Mouse (Mus musculus) forebrain, embryonic 12.5 days (tissue): ENCODE results near the gene Acvr1b. TPM values are rescaled to one million over a fixed set of nuclear protein-coding genes. Genes with fewer than 3 reads are reported as not detected.

Experiments
- ATAC-seq: fragments of 200-750 bp; cut with Nextera tagmentation; 2 replicates; pipeline ENCODE4 v1.8.0; 2017; ENCODE audit warnings: moderate TSS enrichment; ENCODE audit not compliant: low FRiP score
- H3K27ac ChIP-seq: fragments of 300-500 bp; sonication (generic); 2 replicates; pipeline ENCODE4 v1.5.1; 2016; ENCODE audit warnings: mild to moderate bottlenecking
- H3K27me3 ChIP-seq: fragments of 300-500 bp; sonication (generic); 2 replicates; pipeline ENCODE4 v1.6.1; 2016; ENCODE audit warnings: mild to moderate bottlenecking
- H3K36me3 ChIP-seq: fragments of 300-500 bp; sonication (generic); replicated peaks from 2 replicates; pipeline ENCODE4 v1.6.1; 2016; ENCODE audit warnings: mild to moderate bottlenecking
- H3K4me1 ChIP-seq: fragments of 300-500 bp; sonication (generic); 2 replicates; pipeline ENCODE4 v1.6.1; 2016
- H3K4me2 ChIP-seq: fragments of 300-500 bp; sonication (generic); 2 replicates; pipeline ENCODE4 v1.6.1; 2016; ENCODE audit warnings: mild to moderate bottlenecking, moderate library complexity
- H3K4me3 ChIP-seq: fragments of 300-500 bp; sonication (generic); replicated peaks from 2 replicates; pipeline ENCODE4 v1.5.1; 2016; ENCODE audit warnings: mild to moderate bottlenecking
- H3K9ac ChIP-seq: fragments of 300-500 bp; sonication (generic); 2 replicates; pipeline ENCODE4 v1.6.1; 2016; ENCODE audit warnings: mild to moderate bottlenecking
- H3K9me3 ChIP-seq: fragments of 300-500 bp; sonication (generic); 2 replicates; pipeline ENCODE4 v1.6.1; 2016
- WGBS: fragments of 180-500 bp; shearing (Covaris S2); methylation state at CpG from one replicate; pipeline ENCODE4 v1.1.7; 2016; 5-methylcytosine and 5-hydroxymethylcytosine counted together
- polyA plus RNA-seq: library from polyadenylated mRNA; unstranded; fragments of >200 nt; fragmentation: Nextera tagmentation; extraction: Ambion mirVana; gene quantifications from 2 replicates; pipeline ENCODE4 v1.2.1, GENCODE M21; 2016

The Acvr1b gene
- polyA plus RNA-seq, 1 experiment from 2014 or later: 18.4 TPM

DNA sequence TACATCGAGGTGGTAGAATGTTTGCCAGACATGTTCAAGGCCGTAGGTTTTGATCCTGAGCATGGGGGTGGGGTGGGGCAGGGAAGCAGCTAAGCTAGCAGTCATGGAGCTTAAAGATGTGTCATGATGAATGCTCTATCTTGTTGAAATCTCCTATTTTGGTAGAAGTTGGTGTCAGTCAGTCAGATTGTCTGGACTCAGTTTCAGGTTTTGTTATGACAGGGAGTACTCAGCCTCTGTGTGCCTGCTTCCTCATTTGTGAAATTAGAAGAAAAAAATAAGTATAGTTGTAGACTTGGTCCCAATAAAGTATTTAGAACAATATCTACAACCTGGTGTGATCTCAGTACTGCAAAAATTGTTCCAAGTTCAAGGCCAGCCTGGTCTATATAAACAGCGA, 35.2 kb upstream of the Acvr1b start:
- Histone ChIP-seq H3K36me3 (no peaks in the 10 kb centered on the region), H3K9me3 (no peaks in the 10 kb centered on the region), H3K4me1 (peaks cover 41% of the 10 kb centered on the region), H3K27me3 (peaks cover 17% of the 10 kb centered on the region), H3K27ac (no peak overlapping the region), H3K4me2 (no peak overlapping the region), H3K4me3 (no peak overlapping the region), H3K9ac (no peak overlapping the region)
- no peak for ATAC-seq
- WGBS: 88% methylated on average over 3 of the region's 3 CpGs

DNA sequence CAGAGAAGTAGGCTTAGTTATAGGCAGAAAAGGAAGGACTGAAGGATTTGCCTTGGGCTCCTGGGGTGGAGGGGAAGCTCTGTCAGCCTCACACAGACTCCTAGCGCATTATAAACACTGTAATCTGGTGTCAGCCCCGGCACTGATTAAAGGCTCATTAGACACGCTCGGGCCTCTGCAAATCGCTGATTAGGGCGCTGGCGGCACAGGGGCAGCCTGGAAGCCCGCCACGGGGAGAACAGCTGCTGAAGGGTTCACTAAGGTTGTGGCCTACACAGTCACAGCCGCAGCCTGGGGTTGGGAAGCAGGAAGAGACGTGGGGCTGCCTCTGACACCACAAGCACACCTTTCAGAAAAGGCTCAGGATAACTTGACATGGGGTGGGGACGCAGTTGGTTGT, 34.0 kb upstream of the Acvr1b start:
- no peak for ATAC-seq
- Histone ChIP-seq H3K4me2 (0 out of 2 replicates have a peak overlapping the region, but pooled peaks have one; percentile 2), H3K27ac (peak overlapping the region; percentile 37; the same call in 1 of the 2 replicates)

DNA sequence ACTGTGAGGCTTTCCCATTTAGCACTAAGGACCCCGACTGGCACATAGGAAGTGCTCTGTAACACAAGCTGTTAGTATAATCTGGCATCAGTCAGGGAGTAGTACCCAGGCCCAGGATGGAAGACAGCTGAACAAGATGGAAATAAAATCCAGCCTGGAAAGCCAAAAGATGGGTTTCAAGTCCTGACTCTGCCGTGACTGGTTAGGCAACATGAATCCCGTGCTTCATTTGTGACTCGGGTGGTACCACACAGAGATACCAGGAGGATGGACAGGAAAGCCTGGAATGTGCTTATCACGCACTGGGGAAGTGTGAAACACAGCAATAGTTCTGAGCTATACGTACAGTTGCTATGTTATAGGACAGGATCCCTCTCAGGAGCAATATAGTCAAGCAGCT, 33.3 kb upstream of the Acvr1b start:
- peaks cover 10% of the 10 kb centered on the region for H3K27me3 ChIP-seq
- no peaks in the 10 kb centered on the region for H3K36me3 ChIP-seq
- no peaks in the 10 kb centered on the region for H3K9me3 ChIP-seq
- 55% methylated on average over 6 of the region's 6 CpGs for WGBS
- H3K27ac ChIP-seq: no peak overlapping the region; the same call in 1 of the 2 replicates
- peaks cover 41% of the 10 kb centered on the region for H3K4me1 ChIP-seq
- H3K9ac ChIP-seq: no peak overlapping the region
- ATAC-seq: peak; percentile 2; the same call in 1 of the 2 replicates
- no peak overlapping the region for H3K4me2 ChIP-seq
- H3K4me3 ChIP-seq: no peak overlapping the region

More for the DNA sequence above, 34.0 kb upstream of the Acvr1b start:
- Histone ChIP-seq H3K36me3 (no peaks in the 10 kb centered on the region), H3K9ac (no peak overlapping the region), H3K4me1 (peaks cover 34% of the 10 kb centered on the region), H3K4me3 (no peak overlapping the region), H3K9me3 (no peaks in the 10 kb centered on the region), H3K27me3 (peaks cover 15% of the 10 kb centered on the region)
- WGBS: 13% methylated on average over 12 of the region's 12 CpGs

DNA sequence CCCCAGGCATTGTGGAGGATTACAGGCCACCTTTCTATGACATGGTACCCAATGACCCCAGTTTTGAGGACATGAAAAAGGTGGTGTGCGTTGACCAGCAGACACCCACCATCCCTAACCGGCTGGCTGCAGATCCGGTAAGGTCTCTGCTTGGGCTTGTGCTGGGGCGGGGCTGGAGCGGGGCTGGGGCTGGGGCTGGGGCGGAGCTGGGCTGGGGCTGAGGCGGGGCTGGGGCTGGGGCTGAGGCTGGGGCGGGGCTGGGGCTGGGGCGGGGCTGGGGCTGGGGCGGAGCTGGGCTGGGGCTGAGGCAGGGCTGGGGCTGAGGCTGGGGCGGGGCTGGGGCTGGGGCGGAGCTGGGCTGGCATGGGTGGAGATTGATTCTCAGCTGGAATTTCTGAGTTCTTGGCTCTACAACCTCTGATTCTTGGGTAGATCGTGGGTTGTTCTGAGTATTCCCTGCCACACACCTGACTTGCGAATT, 32.8 kb upstream of the Acvr1b start:
- Histone ChIP-seq H3K9me3 (no peaks in the 10 kb centered on the region), H3K4me2 (no peak overlapping the region), H3K4me3 (no peak overlapping the region), H3K9ac (no peak overlapping the region), H3K27me3 (peaks cover 7% of the 10 kb centered on the region), H3K4me1 (peaks cover 46% of the 10 kb centered on the region), H3K27ac (no peak overlapping the region), H3K36me3 (no peaks in the 10 kb centered on the region)
- ATAC-seq: peak; percentile 52
- WGBS: 6% methylated on average over 8 of the region's 14 CpGs

DNA sequence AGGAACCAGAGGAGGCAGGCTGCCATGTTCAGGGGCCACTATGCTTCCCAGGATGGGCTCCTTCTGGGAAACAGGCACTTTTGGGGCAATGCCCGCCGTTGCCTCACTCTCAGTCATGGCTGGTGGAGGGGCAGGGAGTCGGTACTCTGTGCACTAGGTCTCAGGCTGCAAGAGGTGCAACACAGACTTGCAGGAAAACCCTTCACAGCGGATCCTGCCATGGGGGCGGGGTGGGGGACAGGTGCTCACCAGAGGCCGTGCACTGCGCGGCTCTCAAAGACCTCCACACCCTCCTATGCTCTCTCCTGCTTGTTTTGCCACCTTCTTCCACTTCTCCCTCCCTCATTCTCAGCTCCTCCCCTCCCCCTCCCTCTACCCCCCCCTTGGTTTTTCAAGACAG, 31.2 kb upstream of the Acvr1b start:
- Histone ChIP-seq H3K9me3 (no peaks in the 10 kb centered on the region), H3K27ac (no peak overlapping the region), H3K36me3 (no peaks in the 10 kb centered on the region), H3K27me3 (peaks cover 7% of the 10 kb centered on the region), H3K4me1 (peaks cover 52% of the 10 kb centered on the region), H3K9ac (no peak overlapping the region), H3K4me2 (no peak overlapping the region), H3K4me3 (no peak overlapping the region)
- ATAC-seq: no peak
- WGBS: 59% methylated on average over 8 of the region's 8 CpGs

DNA sequence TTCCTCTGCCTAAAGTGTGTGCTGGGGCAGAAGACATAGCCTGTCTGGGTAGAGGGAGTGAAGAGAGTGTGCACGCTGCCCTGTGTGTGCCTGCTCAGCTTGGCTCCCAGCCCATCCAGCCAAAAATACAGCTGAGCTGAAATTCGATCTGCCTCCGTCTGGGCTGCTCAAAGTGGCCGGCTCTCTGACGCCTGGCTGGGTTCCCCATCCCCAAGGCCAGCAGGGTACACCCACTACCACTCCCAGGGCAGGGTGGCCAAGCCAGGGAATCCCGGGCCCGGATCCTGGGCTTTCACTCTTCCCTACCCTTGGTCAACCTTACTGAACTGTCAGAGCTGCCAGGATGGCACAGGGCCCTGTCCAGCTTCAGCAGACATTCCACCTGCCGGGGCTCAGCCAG, 30.4 kb upstream of the Acvr1b start:
- Histone ChIP-seq H3K36me3 (no peaks in the 10 kb centered on the region), H3K4me2 (no peak overlapping the region), H3K27ac (no peak overlapping the region), H3K4me1 (peaks cover 61% of the 10 kb centered on the region), H3K9ac (no peak overlapping the region), H3K27me3 (peaks cover 7% of the 10 kb centered on the region), H3K9me3 (no peaks in the 10 kb centered on the region), H3K4me3 (no peak overlapping the region)
- 19% methylated on average over 8 of the region's 8 CpGs for WGBS
- no peak for ATAC-seq

DNA sequence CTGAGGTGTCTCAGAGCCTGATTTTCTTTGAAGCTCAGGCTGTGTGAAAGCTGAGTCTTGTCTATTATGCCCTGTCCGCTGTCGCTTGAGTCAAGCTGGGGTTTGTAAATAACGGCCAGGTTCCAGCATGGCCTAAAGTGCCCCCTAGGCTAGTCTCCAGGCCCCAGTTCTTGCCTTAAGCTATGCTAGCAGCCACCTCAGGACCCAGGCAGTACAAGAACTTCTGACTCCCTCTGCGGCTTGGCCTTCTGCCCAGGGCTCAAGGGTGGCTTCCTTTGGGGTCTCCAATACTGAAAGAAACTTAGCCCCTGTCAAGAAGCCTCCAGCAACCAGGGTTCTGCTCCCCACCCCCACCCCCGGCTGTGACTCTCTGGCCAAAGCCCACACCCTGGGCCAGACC, 29.7 kb upstream of the Acvr1b start:
- H3K9ac ChIP-seq: no peak overlapping the region
- no peaks in the 10 kb centered on the region for H3K9me3 ChIP-seq
- no peak overlapping the region for H3K4me2 ChIP-seq
- peaks cover 59% of the 10 kb centered on the region for H3K4me1 ChIP-seq
- H3K27me3 ChIP-seq: peaks cover 7% of the 10 kb centered on the region
- no peak for ATAC-seq
- H3K36me3 ChIP-seq: no peaks in the 10 kb centered on the region
- H3K4me3 ChIP-seq: no peak overlapping the region
- 86% methylated on average over 5 of the region's 5 CpGs for WGBS
- no peak overlapping the region for H3K27ac ChIP-seq

DNA sequence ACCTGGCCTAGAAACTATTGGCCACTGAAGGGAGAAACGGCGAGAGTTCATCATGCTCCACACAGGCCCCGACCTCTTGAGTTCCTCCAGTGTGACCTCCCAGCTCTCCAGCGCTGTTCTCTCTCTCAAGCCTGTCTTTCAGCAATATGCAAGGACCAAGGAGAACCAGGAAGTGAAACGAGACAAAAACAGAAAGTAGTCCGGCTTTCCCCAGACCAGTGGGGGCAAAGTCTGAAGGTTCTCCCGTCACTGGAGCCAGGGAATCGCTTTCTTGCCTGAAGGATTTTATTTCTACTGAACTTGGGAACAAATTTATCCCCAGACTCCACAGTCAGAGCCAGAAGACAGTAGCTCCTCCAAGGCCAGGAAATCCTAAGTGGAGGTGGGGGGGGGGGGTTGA, 29.1 kb upstream of the Acvr1b start:
- Histone ChIP-seq H3K4me2 (no peak overlapping the region), H3K36me3 (no peaks in the 10 kb centered on the region), H3K9ac (no peak overlapping the region), H3K9me3 (no peaks in the 10 kb centered on the region), H3K27me3 (peaks cover 4% of the 10 kb centered on the region), H3K27ac (no peak overlapping the region), H3K4me1 (peaks cover 53% of the 10 kb centered on the region), H3K4me3 (no peak overlapping the region)
- no peak for ATAC-seq
- WGBS: 87% methylated on average over 8 of the region's 8 CpGs

DNA sequence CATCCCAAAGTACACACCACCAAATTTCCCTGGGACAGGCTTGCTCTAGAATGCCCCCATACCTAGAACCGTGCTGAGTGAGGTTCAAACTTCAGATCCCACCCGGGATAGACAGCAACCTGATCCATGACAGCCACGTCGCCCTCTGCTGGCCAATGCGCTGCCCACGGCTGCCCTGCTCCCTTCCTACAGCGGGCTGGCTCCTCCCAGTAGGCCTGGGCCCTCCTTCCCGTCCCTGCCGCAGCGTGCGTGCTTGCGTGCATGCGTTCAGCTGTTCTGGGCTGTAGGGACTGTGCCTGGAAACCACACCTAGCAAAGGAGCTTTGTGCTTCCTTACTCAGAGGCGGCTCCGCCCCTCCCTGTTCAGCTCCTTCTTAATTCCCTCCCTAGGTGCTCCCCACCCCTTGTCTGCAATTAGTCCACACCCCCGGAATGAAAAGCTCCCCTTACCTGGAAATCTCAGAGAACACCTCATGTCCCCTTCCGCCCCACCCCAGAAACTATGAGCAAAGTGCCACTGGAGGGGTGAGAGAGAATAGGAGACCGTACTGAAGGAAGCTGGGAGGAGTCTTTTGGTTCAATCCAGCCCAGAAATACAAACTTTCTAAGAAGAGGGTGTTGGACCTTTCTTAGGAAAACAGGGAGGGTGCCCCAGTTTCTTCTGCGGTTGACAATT, 28.3 kb upstream of the Acvr1b start:
- 0 out of 2 replicates have a peak overlapping the region, but pooled peaks have one; percentile 31 for H3K9ac ChIP-seq
- H3K36me3 ChIP-seq: no peaks in the 10 kb centered on the region
- H3K4me1 ChIP-seq: peaks cover 45% of the 10 kb centered on the region
- H3K27ac ChIP-seq: 0 out of 2 replicates have a peak overlapping the region, but pooled peaks have one; percentile 1
- H3K9me3 ChIP-seq: no peaks in the 10 kb centered on the region
- peak overlapping the region; percentile 27 for H3K4me2 ChIP-seq
- ATAC-seq: peak; percentile 93
- H3K27me3 ChIP-seq: no peaks in the 10 kb centered on the region; the same call in 1 of the 2 replicates
- WGBS: 9% methylated on average over 19 of the region's 19 CpGs
- H3K4me3 ChIP-seq: no peak overlapping the region

DNA sequence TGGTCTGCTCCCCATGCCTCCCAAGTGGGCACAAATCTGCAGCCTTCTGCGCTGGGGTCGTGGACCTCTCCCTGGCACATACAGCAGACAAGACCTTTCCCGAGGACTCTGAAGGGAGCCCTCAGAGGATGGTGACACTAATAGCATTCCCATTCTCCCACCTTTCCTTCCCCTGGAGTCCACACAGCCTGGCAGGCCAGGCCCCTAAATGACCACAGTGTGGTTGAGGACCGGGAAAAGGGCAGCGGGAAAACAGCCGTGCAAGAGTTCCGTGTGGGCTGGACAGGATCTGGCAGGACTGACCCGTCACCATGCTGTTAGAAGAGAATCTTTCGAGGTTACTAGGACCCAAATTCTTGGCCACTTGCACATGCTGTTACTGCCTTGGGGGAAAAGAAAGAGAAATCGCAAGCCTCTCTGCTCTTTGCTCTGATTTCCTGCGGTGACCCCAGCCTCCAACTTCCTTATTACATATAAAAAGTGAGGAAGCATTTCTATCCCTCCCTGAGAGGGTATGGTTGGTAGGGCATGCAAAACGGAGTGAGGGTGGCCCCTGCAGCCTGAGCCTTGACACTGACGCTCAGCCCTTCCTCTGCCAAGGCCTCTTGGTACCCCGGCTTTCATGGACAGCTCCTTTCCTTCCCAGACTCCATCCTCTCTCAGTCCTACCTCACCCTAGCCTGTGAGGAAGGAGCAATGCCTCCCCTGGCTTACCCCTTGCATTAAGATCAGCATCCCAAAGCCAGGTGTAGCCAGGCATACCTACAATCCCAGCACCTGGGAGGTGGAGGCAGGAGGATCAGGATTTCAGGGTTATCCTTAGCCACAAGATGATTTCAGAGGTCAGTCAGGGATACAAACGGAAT, 27.5 kb upstream of the Acvr1b start:
- H3K9ac ChIP-seq: no peak overlapping the region
- H3K4me2 ChIP-seq: peak overlapping the region; percentile 27; the same call in 1 of the 2 replicates
- ATAC-seq: no peak
- WGBS: 67% methylated on average over 15 of the region's 15 CpGs
- no peak overlapping the region for H3K4me3 ChIP-seq
- H3K36me3 ChIP-seq: no peaks in the 10 kb centered on the region
- no peaks in the 10 kb centered on the region for H3K9me3 ChIP-seq
- peaks cover 38% of the 10 kb centered on the region for H3K4me1 ChIP-seq
- H3K27me3 ChIP-seq: no peaks in the 10 kb centered on the region; the same call in 1 of the 2 replicates
- H3K27ac ChIP-seq: no peak overlapping the region

DNA sequence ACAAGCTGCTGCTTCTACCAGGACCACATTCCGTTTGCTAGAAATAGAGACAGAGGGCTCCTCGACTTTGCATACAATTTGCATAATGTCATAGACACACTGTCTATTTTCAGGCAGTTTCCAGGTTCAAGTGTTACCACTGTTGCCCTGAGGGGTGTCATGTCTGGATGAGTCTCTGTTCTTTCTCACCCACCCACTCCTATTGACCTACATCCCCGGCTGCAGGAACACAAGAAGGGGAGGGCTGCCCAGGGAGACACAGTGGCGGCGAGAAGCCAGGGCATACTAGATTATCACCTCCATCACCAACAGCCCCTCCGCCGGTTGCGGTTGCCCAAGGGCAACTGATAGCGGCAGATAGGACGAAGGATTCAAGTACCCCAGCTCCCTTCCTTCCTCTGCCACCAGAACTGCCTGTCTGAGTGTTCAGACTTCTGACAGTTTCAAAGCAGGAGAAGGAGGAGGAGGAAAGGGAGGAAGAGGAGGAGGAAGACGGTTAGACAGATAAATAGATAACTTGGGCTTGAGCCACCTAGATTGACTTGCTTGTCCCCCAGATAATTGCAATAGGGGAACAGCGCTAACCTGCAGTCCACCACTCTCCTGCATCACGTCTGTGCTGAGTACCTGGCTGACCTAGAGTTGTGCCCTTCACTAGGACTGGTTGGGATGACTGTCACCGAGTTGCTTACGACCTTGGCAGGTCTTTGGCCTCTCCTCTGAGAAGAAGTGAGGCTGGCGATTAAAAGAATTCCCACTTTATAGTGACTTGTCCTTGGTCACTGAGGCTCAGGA, 26.6 kb upstream of the Acvr1b start:
- 81% methylated on average over 16 of the region's 16 CpGs for WGBS
- no peak overlapping the region for H3K9ac ChIP-seq
- H3K4me3 ChIP-seq: no peak overlapping the region
- H3K4me2 ChIP-seq: no peak overlapping the region
- peaks cover 37% of the 10 kb centered on the region for H3K4me1 ChIP-seq
- ATAC-seq: no peak
- H3K27ac ChIP-seq: 0 out of 2 replicates have a peak overlapping the region, but pooled peaks have one; percentile 19
- H3K27me3 ChIP-seq: no peaks in the 10 kb centered on the region; the same call in 1 of the 2 replicates
- no peaks in the 10 kb centered on the region for H3K36me3 ChIP-seq
- no peaks in the 10 kb centered on the region for H3K9me3 ChIP-seq

DNA sequence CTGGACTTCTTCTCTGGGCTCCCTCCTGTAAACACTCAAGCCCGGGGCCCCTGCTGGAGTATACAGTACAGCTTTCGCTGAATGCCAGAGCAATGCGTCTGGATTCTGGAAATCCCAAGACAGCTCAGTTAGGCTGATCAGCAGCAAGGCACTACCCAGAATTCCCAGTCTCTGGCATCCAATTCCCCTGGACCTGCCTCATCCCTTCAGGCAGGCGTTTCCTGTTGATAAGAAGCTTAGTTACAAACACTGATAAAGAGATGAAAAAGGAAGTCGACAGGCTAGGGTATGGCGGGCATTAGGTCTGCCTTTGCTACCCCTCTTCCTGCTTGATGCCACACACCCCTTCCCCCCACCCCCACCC, 26.0 kb upstream of the Acvr1b start:
- Histone ChIP-seq H3K9me3 (no peaks in the 10 kb centered on the region), H3K4me2 (no peak overlapping the region), H3K4me3 (no peak overlapping the region), H3K4me1 (peaks cover 37% of the 10 kb centered on the region), H3K27ac (0 out of 2 replicates have a peak overlapping the region, but pooled peaks have one; percentile 19), H3K27me3 (no peaks in the 10 kb centered on the region; the same call in 1 of the 2 replicates), H3K36me3 (no peaks in the 10 kb centered on the region), H3K9ac (no peak overlapping the region)
- WGBS: 72% methylated on average over 6 of the region's 6 CpGs
- no peak for ATAC-seq
